Mouse (Mus musculus) spleen, postnatal 14 days (tissue): ENCODE data around the gene Tcf20.
A peak's percentile ranks its signal among the peaks of the same experiment; 100 is the strongest.
"Not testable (repeated sequence)": the region's sequence is repeated elsewhere in the genome, so short reads cannot be mapped to it uniquely, and the experiment has no call there.

ENCODE experiments used
- DNase-seq, 2 experiments: peaks; one replicate each; pipeline ENCODE4 v3.0.0; 2021 to 2022; ENCODE audit warnings: low spot score in 2 of 2

Gene Tcf20

DNA sequence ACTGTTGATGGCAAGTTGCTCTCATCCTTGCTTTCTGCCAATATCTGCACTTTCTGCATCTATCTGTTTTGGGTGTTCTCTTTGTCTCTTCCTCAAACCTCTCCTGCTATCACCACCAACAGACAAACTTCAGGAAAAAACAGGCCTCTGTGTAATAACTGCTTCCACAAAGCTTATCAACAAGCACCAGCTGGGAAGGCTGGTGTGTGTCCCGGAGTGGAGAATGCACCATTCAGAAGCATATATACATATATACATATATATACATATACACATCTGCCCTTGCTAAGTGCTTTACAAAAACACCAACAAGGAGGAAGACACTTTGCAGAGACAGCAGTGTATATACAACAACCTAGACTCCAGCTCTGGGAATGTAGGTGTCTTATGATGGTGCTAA is 177.1 kb downstream of the Tcf20 start:
- DNase-seq: no peak

- no peak for DNase-seq
Observed at GRCm38 (mm10) chr15:82809511-82809910, 178.2 kb downstream of the Tcf20 start.

DNA sequence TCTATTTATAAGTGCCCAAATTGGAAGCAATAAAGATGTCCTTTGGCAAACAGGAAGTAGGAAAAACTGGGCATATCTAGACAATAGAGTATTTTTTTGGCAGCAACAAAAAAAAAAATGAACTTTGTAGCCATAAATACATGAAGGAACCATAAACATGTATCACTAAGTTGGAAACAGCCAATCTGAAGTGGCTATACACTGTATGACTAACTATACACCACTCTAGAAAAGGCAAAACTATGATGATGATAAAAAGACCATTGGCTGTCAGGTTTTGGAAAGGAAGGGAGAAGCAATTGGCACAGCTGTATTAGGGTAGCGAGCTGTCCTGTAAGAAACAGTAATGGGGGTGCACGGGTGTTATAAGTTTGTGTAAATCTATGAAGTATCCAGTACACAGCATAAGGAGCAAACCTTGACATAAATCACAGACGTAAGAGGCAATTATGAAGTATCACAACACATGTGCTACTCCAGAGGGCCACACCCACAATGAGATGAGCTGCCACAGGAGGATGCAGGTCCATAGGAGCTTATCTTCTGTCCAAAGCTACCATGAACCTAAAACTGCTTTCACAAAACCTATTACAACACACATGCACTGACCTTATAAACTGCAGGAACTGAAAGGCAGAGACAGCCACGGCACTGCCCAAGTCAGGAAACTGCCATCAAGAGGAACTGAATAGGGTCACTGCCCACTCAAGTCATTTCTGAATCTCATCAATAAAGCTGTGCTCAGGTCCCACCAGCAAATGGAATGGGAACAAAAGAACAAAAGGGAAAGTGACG is 180.5 kb downstream of the Tcf20 start:
- no peak for DNase-seq

GRCm38 (mm10) chr15:82804708-82805639 is 182.7 kb downstream of the Tcf20 start:
- DNase-seq: peak; percentile 57 to 77

- DNase-seq: no peak
Observed at GRCm38 (mm10) chr15:82795936-82796440, 191.7 kb downstream of the Tcf20 start.

DNA sequence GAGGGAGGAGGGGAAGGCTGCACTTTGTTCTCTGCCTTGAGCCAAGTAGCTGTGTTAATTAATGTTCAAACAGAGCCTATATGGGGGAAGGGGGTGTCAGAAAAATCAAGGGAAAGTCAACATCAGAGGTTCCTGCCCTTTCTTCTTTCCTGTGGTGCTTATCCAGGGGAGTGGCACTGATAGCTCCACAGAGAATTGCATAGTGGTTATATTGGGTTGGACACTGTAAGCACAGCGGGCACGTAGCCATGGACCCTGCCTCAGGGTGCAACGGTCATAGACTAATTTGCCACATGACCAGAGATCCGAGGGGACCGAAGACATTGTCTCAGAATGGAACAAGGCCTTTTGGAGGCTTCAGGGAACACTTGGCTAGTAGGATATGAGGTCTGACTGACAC is 193.4 kb downstream of the Tcf20 start, which contains the start of gene Cyp2d26:
TSS of gene Cyp2d26 (minus strand) at position 18 of the 400 bp plus-strand sequence.
- no peak for DNase-seq

DNA sequence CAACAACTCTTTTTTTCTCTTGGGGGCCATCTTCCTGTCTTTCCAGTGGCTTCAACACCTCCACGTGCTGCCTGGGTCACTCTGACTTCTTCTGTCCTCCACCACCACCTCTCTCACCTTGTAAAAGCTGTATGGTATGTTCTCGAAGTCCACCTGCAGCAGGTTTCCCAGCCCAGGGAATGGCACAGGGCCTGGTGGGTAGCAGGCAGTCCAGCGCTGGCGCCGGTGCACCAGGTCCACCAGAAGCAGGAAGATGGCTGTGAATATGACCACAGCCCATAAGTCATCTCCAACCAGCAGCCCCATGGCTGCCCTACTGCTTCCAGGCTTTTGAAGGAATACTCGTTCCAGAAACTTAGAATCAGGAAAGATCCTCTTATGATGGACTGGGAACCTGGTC is 193.8 kb downstream of the Tcf20 start:
- DNase-seq: no peak

GRCm38 (mm10) chr15:82793454-82793853 is 194.2 kb downstream of the Tcf20 start:
- no peak for DNase-seq

DNA sequence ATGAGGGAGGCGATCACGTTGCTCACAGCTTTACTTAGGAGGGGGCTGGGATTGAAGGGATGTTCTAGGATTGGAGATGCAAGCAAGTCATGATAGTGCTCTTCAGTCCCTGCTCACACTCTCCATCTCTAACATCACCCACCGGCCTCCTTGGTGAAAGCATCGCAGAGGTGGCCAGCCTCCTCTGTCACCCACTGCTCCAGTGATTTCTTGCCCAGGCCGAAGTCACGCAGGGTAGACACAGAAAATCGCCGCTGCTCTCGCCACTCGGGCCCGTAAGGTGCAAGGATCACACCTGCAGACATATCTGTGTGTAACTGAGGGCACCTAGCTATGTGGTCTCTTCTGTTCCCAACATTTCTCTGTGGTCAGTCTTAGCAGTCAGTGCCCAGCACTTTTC is 195.1 kb downstream of the Tcf20 start:
- no peak for DNase-seq

DNA sequence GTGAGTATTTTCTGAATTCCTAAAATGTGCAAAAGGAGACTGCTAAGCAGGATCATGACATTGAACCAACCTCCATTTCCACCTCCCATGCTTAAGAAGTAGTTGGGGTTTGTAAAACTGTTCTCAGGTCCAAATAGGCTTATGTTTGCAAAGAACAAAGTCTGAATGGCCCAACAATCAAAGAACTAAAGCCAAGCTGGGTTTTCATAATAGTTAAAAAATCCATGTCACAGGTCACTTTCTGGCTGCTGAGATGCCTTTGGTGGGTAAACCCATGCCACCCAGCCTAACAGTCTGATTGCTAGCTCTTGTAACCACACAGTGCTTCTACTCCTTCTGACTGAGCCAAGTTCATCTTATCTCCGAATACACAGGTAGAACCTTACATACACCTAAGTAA is 203.1 kb downstream of the Tcf20 start:
- DNase-seq: no peak

GRCm38 (mm10) chr15:82783800-82784199 is 203.9 kb downstream of the Tcf20 start:
- DNase-seq: no peak

DNA sequence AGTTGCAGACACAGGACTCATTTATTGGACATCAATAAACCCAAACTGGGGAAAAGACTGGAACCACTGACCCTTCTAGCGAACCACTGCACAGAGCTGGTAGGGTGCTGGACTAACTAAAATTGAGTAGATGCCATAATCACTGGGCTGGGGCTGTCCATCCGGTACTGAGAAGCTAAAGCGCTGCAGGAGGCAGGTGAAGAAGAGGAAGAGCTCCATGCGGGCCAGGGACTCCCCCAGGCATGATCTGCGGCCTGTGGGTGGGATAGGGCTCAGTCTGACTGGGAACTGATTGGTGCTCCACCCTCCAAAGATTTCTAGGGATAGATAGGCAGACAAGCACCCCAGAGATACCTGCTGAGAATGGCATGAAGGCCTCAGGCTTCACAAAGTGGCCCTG is 209.8 kb downstream of the Tcf20 start:
- DNase-seq: not testable (repeated sequence)

DNA sequence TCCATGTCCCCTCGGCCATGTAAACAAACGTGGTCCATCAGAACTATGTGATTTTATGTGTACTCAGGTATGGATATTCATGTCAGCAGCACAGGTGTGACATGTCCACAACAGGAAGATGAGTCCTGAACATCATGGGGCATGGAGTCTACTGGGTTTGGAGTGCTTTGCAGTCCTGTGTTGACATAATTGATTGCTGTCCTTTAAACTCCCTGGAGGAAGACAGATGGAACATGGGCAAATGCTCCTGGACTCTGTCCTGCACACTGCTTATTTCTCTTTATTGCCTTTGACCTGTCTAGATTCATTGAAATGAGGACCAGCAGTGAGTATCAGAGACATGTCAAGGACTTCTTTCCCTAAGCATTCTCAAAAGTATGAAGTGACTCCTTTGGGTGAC is 221.7 kb downstream of the Tcf20 start:
- DNase-seq: no peak

- DNase-seq: no peak
Observed at GRCm38 (mm10) chr15:82764881-82765280, 222.8 kb downstream of the Tcf20 start.

GRCm38 (mm10) chr15:82763631-82764420 is 223.8 kb downstream of the Tcf20 start, which contains the start of gene Cyp2d40:
TSS of gene Cyp2d40 (minus strand) at chr15:82764183.
- no peak for DNase-seq
